Mouse (Mus musculus) ZHBTc4 (cell line): ENCODE data around the gene Csrnp2.
"Not testable (repeated sequence)": the region's sequence is repeated elsewhere in the genome, so short reads cannot be mapped to it uniquely, and the experiment has no call there.

Experiments used
- DNase-seq: peaks from one replicate; pipeline ENCODE4 v3.0.0-alpha.2; 2011; ENCODE audit warnings: low read depth, low spot score

Gene Csrnp2

DNA sequence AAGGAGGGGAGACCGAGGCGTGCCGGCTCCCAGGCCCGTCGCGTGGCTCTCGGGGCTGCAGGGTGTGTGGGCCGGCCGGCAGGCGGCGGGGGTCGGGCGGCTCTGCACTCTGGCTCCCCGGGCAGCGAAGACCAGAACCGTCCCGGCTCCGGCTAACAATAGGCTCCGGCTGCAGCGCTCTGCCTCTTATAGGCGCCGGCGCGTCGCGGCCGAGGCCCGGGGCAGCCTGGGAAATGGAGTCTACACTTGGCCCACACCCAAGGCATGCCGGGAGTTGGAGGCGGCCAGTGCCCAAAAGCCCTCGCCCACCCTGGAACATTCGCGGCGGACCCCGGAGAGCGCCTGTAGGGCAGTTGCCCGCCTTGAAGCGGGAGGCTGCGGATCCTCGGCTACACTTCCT lies at the start of gene Csrnp2:
Csrnp2 (minus strand) TSS at position 387 of the 400 bp plus-strand sequence.
- DNase-seq: peak; percentile 97

DNA sequence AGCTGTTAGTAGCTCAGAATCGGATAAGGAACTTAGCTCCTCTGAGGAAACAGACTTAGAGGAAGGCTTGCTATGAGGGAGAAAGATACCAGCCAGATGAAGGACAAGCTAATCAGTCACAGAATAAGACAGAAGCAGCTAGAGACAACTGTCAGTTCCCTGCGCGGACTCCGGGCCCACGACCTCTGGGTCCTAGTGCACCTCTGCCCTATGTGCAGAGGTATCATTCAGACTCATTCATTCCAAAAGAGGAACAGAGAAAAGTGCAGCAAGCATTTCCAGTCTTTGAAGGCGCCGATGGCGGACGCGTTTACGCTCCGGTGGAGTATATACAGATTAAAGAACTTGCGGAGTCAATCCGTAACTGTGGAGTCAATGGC lies 48.4 kb upstream of the Csrnp2 start:
- not testable (repeated sequence) for DNase-seq

DNA sequence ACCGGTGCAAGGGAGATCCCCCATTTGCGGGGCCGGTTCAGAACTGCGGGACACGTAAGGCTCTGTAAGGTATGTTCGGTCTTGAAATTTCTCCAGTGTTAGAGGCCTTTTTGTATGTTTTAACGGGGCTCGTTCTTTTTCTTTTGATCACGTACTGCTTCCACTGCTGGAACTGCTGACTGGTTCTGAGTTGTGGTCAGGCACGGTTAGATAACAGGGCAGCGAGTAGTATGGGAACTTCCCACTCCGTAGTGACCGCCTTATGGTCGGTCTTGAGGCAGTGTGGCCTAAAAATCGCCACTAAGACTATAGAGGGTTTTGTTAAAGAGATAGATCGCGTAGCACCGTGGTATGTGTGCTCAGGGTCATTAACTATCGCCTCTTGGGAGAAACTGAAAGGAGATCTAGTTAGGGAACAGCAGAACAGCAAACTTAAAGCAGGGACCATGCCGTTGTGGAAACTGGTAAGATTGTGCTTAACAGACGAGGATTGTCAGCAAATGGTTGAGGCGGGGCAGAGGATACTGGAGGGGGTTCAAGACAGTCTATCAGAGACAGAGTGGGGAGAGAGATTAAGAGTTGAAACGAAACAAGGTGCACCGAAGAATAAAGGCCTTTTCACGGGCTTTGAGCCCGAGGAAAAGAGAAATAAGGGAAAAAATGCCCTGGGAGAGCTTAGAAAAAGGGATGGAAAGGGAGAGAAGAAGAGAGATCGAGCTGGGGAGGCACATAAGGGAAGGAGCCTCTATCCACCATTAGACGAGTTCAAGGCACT lies 47.8 kb upstream of the Csrnp2 start:
- DNase-seq: not testable (repeated sequence)

DNA sequence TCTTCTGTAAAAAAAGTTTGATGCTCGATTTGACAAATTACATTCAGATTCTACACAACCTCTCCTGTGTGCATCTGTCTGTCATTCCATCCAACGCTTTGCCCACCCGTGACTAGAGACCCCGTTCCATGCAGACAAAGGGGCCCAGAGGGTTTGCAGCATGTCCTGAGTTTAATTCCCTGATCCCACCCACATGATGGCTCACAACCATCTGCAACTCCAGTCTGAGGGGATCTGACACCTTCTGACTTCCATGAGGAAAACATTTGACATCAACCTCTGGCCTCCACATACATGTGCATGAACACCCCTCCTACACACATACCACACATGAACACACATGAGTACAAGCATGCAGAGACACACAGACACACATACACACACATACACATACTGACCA lies 46.1 kb upstream of the Csrnp2 start:
- DNase-seq: peak; percentile 44

DNA sequence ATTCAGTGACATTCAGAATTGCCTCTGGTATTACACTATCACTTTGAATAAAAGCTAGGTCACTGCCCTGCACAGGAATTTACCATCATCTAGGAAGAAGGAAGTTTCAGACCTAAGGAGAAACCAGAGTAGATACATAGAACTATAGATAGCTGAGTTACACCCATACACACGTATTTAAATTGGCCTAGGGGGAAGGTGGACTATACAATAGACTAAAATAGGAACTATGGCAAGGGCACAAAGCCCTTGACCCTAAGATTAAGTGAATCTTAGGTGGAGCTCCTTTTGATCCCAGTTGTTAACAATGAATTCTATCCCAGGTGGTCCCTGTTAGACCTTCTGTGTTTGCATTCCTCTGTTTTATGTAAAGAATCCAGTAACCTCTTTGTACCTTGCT lies 45.7 kb upstream of the Csrnp2 start:
- DNase-seq: peak; percentile 82

DNA sequence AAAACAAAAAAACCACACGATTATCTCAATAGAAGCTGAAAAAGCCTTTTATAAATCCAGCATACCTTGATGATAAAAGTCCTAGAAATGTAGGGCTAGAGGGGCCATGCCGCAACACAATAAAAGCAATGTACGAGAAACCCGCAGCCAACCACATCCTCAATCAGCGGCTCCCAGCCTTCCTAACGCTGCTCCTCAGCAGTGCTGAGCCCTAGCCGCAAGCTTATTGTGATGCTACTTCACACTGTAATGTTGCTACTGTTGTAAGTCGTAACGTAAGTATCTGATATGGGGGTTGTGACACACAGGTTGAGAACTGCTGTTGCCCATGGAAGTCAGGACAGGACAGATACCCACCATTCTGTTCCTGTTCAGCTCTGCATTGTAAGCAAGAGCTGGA lies 44.1 kb upstream of the Csrnp2 start:
- DNase-seq: no peak

DNA sequence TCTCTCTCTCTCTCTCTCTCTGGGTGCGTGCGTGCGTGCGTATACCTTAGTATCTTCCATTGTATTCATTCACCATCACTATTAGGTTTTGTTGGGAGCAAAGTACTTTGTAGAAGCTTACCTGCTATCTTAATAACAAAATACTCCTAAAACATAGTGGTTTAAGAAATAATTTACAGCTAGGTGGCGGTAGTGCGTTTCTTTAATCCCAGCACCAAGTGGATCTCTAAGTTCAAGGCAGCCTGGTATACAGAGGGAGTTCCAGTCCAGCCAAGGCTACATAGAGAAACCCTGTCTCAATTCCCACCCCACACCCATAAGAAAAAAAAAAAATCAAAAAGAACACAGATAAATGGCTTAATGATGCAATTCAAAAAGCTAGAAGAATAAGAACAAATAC lies 42.6 kb upstream of the Csrnp2 start:
- peak; percentile 74 for DNase-seq

DNA sequence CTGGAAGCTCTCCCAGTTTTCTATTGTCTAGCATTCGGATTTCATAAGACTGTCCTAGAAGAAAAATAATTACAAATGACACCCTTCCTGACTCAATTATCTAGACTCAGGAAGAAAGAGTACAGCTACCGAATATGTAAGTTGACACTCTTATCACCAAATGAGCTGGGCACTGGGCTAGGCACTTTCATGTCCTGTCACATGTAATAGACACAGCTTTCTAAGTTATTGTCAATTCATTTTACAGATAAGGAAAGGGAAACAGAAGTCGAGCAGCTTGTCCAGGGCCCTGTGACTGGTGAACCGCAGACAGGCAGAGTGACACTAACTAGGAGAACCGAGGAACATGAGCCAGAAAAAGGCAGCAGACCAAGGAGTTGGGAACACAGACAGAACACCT lies 32.6 kb upstream of the Csrnp2 start:
- DNase-seq: no peak

DNA sequence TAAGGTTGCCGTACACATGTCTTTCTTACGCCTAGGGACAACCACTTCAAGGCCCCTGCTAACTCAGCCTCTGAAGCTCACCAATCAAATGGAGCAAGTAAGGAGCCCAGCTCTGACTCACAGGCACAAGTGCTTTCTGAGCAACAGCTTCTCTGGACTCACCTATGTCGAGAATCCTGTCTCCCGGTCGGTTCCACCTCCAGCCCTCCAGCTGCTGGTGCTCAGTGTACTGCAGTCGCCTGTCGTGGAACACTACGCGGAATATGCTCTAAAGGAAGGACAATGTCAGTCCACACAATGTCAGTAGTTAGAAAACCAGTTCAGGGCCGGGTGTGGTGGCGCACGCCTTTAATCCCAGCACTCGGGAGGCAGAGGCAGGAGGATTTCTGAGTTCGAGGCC lies 30.1 kb upstream of the Csrnp2 start:
- DNase-seq: peak; percentile 39

DNA sequence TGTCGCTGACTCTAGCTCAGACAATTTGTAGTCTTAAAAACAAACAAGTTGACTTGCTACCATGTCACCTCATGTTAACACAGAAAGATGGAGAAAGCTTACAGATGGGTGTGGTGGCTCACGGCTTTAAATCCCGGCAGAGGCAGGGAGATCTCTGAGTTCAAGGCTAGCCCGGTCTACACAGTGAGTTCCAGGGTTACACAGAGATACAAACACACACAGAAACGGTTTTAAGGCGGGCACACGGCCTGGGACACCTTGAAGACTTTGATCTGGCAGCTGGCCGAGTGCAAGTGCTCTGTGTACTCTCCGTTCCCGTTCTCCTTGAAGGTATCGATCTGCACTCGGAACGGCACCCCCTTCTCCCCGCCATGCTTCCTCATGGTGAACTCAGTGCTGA lies 25.0 kb upstream of the Csrnp2 start:
- DNase-seq: no peak

DNA sequence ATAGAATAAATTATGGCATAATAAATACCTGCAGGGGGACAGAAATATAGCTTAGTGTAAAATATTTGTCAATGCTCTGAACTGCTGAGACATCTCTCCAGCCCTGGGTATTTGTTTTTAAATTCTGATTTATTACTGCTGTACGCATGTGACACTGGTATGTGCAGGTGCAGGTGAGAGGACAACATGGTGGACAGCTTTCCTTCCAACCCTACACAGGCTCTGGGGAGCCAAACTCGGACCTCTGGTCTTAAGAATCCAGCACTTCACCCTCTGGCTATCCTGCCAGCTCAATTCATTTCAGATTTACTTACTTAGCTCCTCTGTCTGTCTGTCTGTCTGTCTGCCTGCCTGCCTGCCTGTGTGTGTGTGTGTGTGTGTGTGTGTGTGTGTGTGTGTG lies 19.8 kb upstream of the Csrnp2 start:
- no peak for DNase-seq

DNA sequence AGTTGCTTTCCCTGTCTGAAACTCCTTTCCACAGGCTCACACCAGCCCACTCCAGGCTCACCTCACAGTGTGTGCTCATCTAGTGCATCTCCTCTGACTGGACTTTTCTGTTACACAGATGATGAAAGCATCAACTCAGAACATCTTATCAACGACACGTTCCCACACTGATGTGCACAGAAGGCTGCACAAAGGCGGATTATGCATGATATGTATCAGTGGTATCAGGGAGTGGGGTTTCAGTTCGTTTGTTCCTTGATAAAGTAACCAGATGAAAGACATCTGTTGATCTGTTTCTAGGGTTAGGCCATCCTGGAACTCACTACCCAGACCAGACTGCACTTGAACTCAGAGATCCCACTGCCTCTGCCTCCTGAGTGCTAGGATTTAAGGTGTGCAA lies 18.1 kb upstream of the Csrnp2 start:
- DNase-seq: no peak

DNA sequence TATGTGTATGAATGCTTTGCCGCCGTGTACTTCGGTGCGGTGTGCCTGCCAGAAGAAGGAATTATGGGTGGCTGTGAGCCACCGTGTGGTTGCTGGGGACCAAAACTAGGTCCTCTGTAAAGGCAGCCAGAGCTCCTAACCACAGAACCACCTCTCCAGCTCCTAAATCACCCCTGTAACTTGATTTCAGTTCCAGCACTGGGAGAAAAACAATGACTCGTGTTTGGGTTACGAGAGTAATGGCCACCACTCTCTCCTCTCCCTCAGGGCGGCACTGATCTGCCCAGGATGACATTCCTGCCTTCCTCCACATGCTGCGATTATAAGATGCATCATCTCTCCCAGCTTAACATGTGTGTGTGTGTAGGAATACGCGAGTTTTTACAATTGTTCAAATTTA lies 14.8 kb upstream of the Csrnp2 start:
- DNase-seq: no peak

DNA sequence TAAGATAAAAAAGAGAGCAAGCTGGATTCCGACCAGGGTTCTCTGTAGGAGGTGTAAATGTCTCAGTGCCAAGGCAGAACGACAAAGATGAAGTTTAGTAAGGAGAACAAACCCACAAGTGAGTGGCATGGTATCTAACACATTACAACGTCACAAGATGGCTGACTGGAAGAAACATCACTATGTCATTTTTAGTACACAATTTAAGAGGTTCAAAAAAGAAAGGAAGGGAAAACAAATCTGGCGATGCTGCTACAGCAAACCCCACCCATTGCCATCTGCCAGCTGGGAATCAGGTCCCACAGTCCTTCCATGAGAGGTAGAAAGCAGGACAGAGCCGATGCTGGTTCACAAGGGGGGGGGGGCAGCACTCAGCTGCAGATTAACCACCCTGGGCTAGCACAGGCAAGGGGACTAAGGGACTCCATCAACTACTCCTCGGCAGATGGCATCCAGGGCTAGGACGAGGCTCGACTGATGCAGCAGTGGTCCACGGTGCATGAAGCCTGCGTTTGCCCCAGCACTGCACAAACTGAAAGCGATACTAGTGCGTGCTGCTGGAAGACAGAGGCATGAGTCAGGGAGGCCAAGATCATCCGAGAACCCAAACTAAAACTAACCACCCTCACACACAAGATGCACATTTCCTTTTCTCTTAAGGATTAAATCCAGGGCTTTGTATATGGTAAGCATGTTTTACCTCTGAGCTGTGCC lies 13.3 kb upstream of the Csrnp2 start:
- no peak for DNase-seq

DNA sequence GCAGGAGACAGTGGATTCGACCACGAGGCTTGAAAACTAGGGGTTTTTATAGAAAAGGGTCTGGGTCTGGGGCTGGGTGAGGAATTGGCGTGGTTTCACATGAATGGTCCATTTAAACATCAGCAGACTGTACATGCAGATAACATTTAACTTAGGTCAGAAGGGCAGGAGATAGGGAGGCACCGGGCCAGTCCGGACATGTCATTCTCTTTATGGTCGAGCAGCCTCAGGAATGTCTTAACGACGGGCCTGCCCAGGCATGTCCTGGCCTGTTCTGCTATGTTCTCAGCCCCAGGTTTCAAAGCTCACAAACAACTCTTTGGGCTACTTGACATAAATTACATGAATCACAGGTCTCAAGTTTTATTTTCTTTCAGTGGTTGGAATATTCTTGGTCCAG lies 4.2 kb upstream of the Csrnp2 start:
- DNase-seq: not testable (repeated sequence)

DNA sequence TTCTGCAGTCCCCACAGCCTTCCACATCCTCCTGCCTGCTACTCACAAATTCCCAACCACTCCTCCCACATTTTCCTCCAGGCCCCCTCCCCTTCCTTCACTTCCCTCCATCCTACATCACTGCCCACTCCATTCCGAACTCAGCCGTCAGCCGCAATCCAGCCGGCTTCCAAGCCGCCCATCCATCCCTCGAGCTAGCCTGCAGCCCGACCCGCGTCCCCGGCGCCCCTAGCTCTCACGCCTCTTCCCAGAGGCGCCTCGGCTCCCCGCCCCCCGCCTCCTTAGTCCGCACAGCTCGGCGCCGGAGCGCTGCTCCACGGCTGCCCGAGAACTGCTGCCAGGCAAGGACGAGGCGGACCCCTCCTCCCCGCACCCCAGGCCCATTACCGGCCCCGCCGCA lies 641 bp downstream of the Csrnp2 start:
- peak; percentile 71 for DNase-seq

DNA sequence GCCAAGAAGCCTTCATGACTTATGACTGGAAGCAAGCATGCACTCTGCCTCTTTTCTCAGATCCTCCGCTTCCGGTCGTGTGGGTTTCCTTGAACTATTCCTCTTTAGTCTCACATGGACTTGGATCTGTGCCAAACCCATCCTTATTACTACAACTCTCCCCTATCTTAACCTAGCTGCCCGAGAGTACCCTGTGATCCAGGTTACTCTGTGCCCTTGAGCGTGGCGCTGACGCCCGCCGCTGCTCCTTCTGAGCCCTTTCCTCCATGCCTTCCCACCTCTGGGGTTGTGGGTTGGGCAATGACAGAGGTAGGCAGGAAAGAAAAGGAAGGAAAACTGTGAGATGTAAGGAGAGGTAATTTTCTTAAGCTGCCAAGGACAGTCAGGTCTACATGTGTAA lies 3.3 kb downstream of the Csrnp2 start:
- DNase-seq: no peak

DNA sequence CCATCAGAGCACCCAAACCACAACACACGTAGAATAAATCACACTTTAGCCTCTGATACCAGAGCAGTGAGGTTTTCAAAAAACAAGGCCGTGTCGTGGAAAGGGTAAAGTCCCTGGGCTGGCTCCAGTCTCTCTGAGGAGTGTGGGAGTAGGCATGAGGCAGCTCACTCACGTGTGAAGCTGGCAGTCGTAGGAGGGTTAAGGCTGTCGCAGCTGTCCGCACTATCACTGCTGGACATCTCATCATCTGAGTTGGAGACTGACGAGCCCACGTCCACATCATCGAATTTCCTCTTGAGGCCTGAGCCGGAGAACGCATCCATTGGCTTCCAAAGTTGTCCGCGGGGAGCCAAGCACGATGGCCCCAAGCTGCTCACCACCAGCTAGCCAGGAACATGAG lies 6.0 kb downstream of the Csrnp2 start:
- DNase-seq: no peak

DNA sequence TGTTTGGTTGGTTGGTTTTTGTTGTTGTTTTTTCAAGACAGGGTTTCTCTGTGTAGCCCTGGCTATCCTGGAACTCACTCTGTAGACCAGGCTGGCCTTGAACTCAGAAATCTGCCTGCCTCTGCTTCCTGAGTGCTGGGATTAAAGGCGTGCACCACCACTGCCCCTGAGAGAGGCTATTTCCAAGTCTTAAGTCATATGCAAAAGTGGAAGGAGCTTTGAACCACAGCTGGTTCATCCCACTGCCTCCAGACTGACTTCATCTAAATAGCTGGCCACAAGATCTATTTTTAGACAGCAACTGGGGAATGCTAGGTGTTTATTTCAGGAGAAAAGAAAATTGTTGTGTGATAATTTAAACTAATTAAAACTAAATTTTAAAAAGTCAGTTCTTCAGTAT lies 7.0 kb downstream of the Csrnp2 start:
- DNase-seq: not testable (repeated sequence)

DNA sequence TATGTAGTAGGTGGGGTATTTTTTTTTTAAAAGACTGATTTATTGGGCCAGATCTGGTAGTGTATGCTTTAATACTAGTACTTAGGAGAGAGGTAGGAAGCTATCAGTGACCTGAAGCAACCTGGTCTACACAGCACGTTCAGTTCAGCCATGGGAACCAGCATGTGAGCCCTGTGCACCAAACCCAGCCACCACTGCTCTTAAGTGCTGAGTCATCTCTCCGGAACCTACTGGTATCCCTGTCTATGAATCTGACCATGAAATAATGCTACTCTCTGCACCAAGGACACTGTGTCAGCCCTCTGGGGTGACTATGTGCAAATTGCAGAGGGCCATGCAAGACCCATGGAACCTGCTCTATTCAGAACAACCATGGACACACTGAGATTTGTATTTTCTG lies 8.2 kb downstream of the Csrnp2 start:
- DNase-seq: no peak

DNA sequence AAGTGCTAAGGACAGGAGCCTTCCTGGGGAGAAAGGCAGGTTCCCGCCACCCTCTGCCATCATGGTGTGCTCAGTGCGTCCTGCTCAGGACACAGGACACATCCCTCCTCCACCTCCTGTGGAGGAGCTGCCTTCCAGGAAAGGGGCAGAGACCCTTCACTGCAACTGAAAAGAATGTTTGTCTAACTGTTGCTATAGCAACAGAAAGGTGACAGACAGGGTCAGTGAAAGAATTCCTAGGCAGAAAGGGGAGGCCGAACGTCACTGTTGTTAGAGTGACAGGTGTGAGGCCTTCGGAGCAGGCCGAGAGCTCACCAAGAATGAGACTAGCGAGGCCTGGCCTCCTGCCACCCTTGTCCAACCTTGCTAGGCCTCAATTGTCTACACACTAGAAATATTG lies 8.8 kb downstream of the Csrnp2 start:
- peak; percentile 79 for DNase-seq

DNA sequence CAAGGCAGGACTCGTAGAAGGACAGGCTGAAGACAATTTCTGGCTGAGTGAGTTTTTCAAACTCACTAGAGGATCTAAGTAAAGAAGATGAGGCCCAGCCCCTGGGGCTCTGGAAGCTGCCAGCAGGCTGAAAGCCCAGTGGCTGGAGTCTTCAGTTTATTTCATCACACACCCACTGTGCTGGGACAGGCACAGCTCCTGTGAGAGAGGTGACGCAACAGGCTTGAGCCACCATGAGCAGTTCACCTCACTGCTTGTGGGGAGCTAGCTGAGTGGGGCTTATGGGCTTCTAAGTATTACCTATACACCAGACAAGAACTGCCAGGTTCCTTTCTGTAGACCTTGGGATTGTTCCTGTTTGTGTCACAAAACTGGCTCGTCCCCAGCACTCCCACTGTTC lies 9.7 kb downstream of the Csrnp2 start:
- DNase-seq: no peak

DNA sequence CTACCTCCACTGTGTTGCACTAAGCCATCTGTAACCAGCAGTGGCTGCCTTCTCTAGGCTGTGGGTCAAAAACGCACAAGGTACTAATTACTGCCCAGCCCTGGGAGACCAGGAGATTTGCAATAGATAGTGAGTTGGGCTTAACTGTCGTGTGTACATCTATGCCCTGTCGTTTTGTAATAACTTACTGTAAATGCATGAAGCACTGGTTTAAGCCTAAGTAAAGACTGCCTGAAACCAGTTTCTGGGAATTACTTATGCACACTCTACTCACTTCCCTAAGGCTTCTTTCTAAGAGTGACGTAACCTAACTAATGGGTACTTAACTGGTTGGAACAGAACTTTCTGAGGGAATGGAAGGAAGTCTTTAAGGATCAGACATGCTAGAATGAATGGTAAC lies 16.4 kb downstream of the Csrnp2 start:
- DNase-seq: no peak
